ENCODE assay signal across 11 mouse cellular contexts in genomic region chr5:122654268-122654573, GRCm38 (mm10). TPM values are rescaled to one million over a fixed set of nuclear protein-coding genes. Genes with fewer than 3 reads are reported as not detected.
DNase-seq lines count a peak whose midpoint lies in the region; ATAC-seq lines count a peak whose summit lies in the region.
"Had no signal": no experiment of that assay in that cellular context is flagged by ENCODE, and none has a peak within 500 bp of the region (broad histone marks: within the 10 kb centered on the region; RNA-seq: fewer than 3 reads in every experiment).

No protein-coding gene starts in this region.

- peaks cover 12% of the 10 kb centered on the region; the same call in 1 of the 2 replicates for H3K4me1 ChIP-seq in intestine, embryonic 14.5 days (replicated peaks; ENCODE audit: control insufficient read depth, insufficient read depth, low read length)
- peaks cover 9% of the 10 kb centered on the region; the same call in 1 of the 2 replicates for H3K4me1 ChIP-seq in intestine, embryonic 16.5 days (ENCODE audit: control insufficient read depth, insufficient read depth, low read length)
- H3K4me1 ChIP-seq in embryonic facial prominence, embryonic 12.5 days: peaks cover 15% of the 10 kb centered on the region
- peaks cover 33% of the 10 kb centered on the region for H3K4me1 ChIP-seq in hindbrain, embryonic 10.5 days (replicated peaks)
- H3K4me1 ChIP-seq in midbrain, embryonic 13.5 days (replicated peaks): peaks cover 30% of the 10 kb centered on the region

- no peak overlapping the region for H3K9ac ChIP-seq in intestine, embryonic 14.5 days (ENCODE audit: low read length)
- no peak overlapping the region; the same call in 1 of the 2 replicates for H3K9ac ChIP-seq in intestine, embryonic 16.5 days (ENCODE audit: low read depth, low read length)
- H3K9ac ChIP-seq in embryonic facial prominence, embryonic 12.5 days: no peak overlapping the region; the same call in 1 of the 2 replicates
- no peak overlapping the region for H3K9ac ChIP-seq in midbrain, embryonic 13.5 days (replicated peaks)
- H3K9ac ChIP-seq: lung, embryonic 15.5 days had no signal

- no peaks in the 10 kb centered on the region for H3K36me3 ChIP-seq in intestine, embryonic 14.5 days (ENCODE audit: control insufficient read depth, insufficient read depth, low read length)
- no peaks in the 10 kb centered on the region for H3K36me3 ChIP-seq in intestine, embryonic 16.5 days (ENCODE audit: control insufficient read depth, insufficient read depth, low read length)
- H3K36me3 ChIP-seq in embryonic facial prominence, embryonic 12.5 days: no peaks in the 10 kb centered on the region
- H3K36me3 ChIP-seq in hindbrain, embryonic 10.5 days: no peaks in the 10 kb centered on the region
- H3K36me3 ChIP-seq in midbrain, embryonic 13.5 days: no peaks in the 10 kb centered on the region
- H3K36me3 ChIP-seq: lung, embryonic 15.5 days had no signal

- H3K27ac ChIP-seq in intestine, embryonic 14.5 days (ENCODE audit: low read depth): peak overlapping the region; percentile 41; the same call in 1 of the 2 replicates
- H3K27ac ChIP-seq in intestine, embryonic 16.5 days (ENCODE audit: low read length): no peak overlapping the region; the same call in 1 of the 2 replicates
- H3K27ac ChIP-seq in embryonic facial prominence, embryonic 12.5 days: peak overlapping the region; percentile 68
- H3K27ac ChIP-seq in hindbrain, embryonic 10.5 days: peak overlapping the region; percentile 78
- peak overlapping the region; percentile 89 for H3K27ac ChIP-seq in midbrain, embryonic 13.5 days
- H3K27ac ChIP-seq: lung, embryonic 15.5 days had no signal

- 43% methylated on average over 5 of the region's 5 CpGs for WGBS in intestine, embryonic 14.5 days
- WGBS in intestine, embryonic 16.5 days: 49% methylated on average over 5 of the region's 5 CpGs
- WGBS in embryonic facial prominence, embryonic 12.5 days: 50% methylated on average over 5 of the region's 5 CpGs
- 50% methylated on average over 5 of the region's 5 CpGs for WGBS in hindbrain, embryonic 10.5 days
- 31% methylated on average over 5 of the region's 5 CpGs for WGBS in midbrain, embryonic 13.5 days

- DNase-seq in intestine, embryonic 14.5 days (ENCODE audit: low spot score): no peak
- DNase-seq in hindbrain, embryonic 10.5 days (ENCODE audit: low spot score): no peak
- no peak for DNase-seq in adrenal gland, adult 18-20 months (ENCODE audit: low spot score in 2 of 2)
- no peak for DNase-seq in embryo, embryonic 10 days (ENCODE audit: low spot score)
- no peak for DNase-seq in layer of hippocampus, postnatal 14 days (ENCODE audit: low spot score in 2 of 2)
- DNase-seq: adrenal gland, adult 8-10 months; kidney, adult 9 months had no signal

- H3K9me3 ChIP-seq in intestine, embryonic 14.5 days (ENCODE audit: control insufficient read depth, low read length): no peaks in the 10 kb centered on the region
- no peaks in the 10 kb centered on the region for H3K9me3 ChIP-seq in intestine, embryonic 16.5 days (ENCODE audit: control insufficient read depth, low read length)
- H3K9me3 ChIP-seq in embryonic facial prominence, embryonic 12.5 days: no peaks in the 10 kb centered on the region
- no peaks in the 10 kb centered on the region for H3K9me3 ChIP-seq in hindbrain, embryonic 10.5 days
- H3K9me3 ChIP-seq in midbrain, embryonic 13.5 days: no peaks in the 10 kb centered on the region
- H3K9me3 ChIP-seq: lung, embryonic 15.5 days had no signal

- no peak overlapping the region for H3K4me2 ChIP-seq in intestine, embryonic 14.5 days (ENCODE audit: low read length)
- no peak overlapping the region for H3K4me2 ChIP-seq in intestine, embryonic 16.5 days (ENCODE audit: low read depth, low read length)
- H3K4me2 ChIP-seq in embryonic facial prominence, embryonic 12.5 days (replicated peaks): no peak overlapping the region
- peak overlapping the region; percentile 28; the same call in 1 of the 2 replicates for H3K4me2 ChIP-seq in midbrain, embryonic 13.5 days (replicated peaks)

- H3K27me3 ChIP-seq in intestine, embryonic 14.5 days (replicated peaks; ENCODE audit: control insufficient read depth, insufficient read depth, low read length): no peaks in the 10 kb centered on the region
- H3K27me3 ChIP-seq in intestine, embryonic 16.5 days (replicated peaks; ENCODE audit: control insufficient read depth, insufficient read depth, low read length): no peaks in the 10 kb centered on the region
- no peaks in the 10 kb centered on the region for H3K27me3 ChIP-seq in embryonic facial prominence, embryonic 12.5 days
- H3K27me3 ChIP-seq in hindbrain, embryonic 10.5 days (ENCODE audit: insufficient read depth, poor library complexity, severe bottlenecking): peaks cover 6% of the 10 kb centered on the region; the same call in 1 of the 2 replicates
- no peaks in the 10 kb centered on the region for H3K27me3 ChIP-seq in midbrain, embryonic 13.5 days
- H3K27me3 ChIP-seq: lung, embryonic 15.5 days had no signal

- no peak for ATAC-seq in intestine, embryonic 14.5 days (replicated peaks; ENCODE audit: low FRiP score, low TSS enrichment, low read depth)
- no peak for ATAC-seq in intestine, embryonic 16.5 days
- ATAC-seq in embryonic facial prominence, embryonic 12.5 days (ENCODE audit: insufficient number of reproducible peaks, insufficient read depth, low FRiP score, low TSS enrichment): 0 out of 2 replicates have a peak, but pooled peaks have one; percentile 37
- no peak; the same call in 1 of the 2 replicates for ATAC-seq in midbrain, embryonic 13.5 days

- no peak overlapping the region for H3K4me3 ChIP-seq in intestine, embryonic 14.5 days (ENCODE audit: low read depth, low read length)
- H3K4me3 ChIP-seq in intestine, embryonic 16.5 days (ENCODE audit: low read length): no peak overlapping the region
- H3K4me3 ChIP-seq in embryonic facial prominence, embryonic 12.5 days: no peak overlapping the region
- H3K4me3 ChIP-seq in hindbrain, embryonic 10.5 days: 0 out of 2 replicates have a peak overlapping the region, but pooled peaks have one; percentile 1
- H3K4me3 ChIP-seq in midbrain, embryonic 13.5 days (replicated peaks): no peak overlapping the region
- H3K4me3 ChIP-seq: lung, embryonic 15.5 days had no signal

RNA-seq across cellular contexts. Expression of gene P2rx7, which starts 10.5 kb away (rescaled TPM):
- 1.8 and 2.1 TPM in 2 replicates for polyA plus RNA-seq in intestine, embryonic 14.5 days (2014; fragmentation: Nextera tagmentation; extraction: Ambion mirVana)
- 2.1 and 2.9 TPM in 2 replicates for polyA plus RNA-seq in intestine, embryonic 16.5 days (2015; fragmentation: Nextera tagmentation; extraction: Ambion mirVana)
- 0.74 and 0.96 TPM in 2 replicates for polyA plus RNA-seq in embryonic facial prominence, embryonic 12.5 days (2016; fragmentation: Nextera tagmentation; extraction: Ambion mirVana)
- polyA plus RNA-seq in hindbrain, embryonic 10.5 days (2016; fragmentation: Nextera tagmentation; extraction: Ambion mirVana): 0.73 and 2.1 TPM in 2 replicates
- polyA plus RNA-seq in midbrain, embryonic 13.5 days (2015; fragmentation: Nextera tagmentation; extraction: Ambion mirVana): 2.3 and 2.7 TPM in 2 replicates
- total RNA-seq in adrenal gland, adult 18-20 months (2021): 1 to 10 TPM; 1.6 to 4.0 TPM
- 1 to 10 TPM; 7.8 TPM for total RNA-seq in layer of hippocampus, postnatal 14 days (2021)

RNA-seq across cellular contexts. Expression of gene Ift81, which starts 39.9 kb away (rescaled TPM):
- polyA plus RNA-seq in intestine, embryonic 14.5 days (2014; fragmentation: Nextera tagmentation; extraction: Ambion mirVana): 28.4 and 39.1 TPM in 2 replicates
- 18.3 and 24.2 TPM in 2 replicates for polyA plus RNA-seq in intestine, embryonic 16.5 days (2015; fragmentation: Nextera tagmentation; extraction: Ambion mirVana)
- 43.5 and 44.9 TPM in 2 replicates for polyA plus RNA-seq in embryonic facial prominence, embryonic 12.5 days (2016; fragmentation: Nextera tagmentation; extraction: Ambion mirVana)
- 39.6 and 45.3 TPM in 2 replicates for polyA plus RNA-seq in hindbrain, embryonic 10.5 days (2016; fragmentation: Nextera tagmentation; extraction: Ambion mirVana)
- polyA plus RNA-seq in midbrain, embryonic 13.5 days (2015; fragmentation: Nextera tagmentation; extraction: Ambion mirVana): 76.2 and 84.5 TPM in 2 replicates
- total RNA-seq in adrenal gland, adult 18-20 months (2021): 10 to 100 TPM; 10.9 to 18.3 TPM
- total RNA-seq in layer of hippocampus, postnatal 14 days (2021): 10 to 100 TPM; 31.0 to 31.1 TPM

RNA-seq across cellular contexts. Expression of gene P2rx4, which starts 53.1 kb away (rescaled TPM):
- 20.9 and 21.0 TPM in 2 replicates for polyA plus RNA-seq in intestine, embryonic 14.5 days (2014; fragmentation: Nextera tagmentation; extraction: Ambion mirVana)
- 59.6 and 62.6 TPM in 2 replicates for polyA plus RNA-seq in intestine, embryonic 16.5 days (2015; fragmentation: Nextera tagmentation; extraction: Ambion mirVana)
- polyA plus RNA-seq in embryonic facial prominence, embryonic 12.5 days (2016; fragmentation: Nextera tagmentation; extraction: Ambion mirVana): 8.1 and 8.6 TPM in 2 replicates
- 5.8 and 6.2 TPM in 2 replicates for polyA plus RNA-seq in hindbrain, embryonic 10.5 days (2016; fragmentation: Nextera tagmentation; extraction: Ambion mirVana)
- 10.3 and 14.5 TPM in 2 replicates for polyA plus RNA-seq in midbrain, embryonic 13.5 days (2015; fragmentation: Nextera tagmentation; extraction: Ambion mirVana)
- total RNA-seq in adrenal gland, adult 18-20 months (2021): 10 to 100 TPM; 36.2 to 41.3 TPM
- 10 to 100 TPM; 11.0 to 11.4 TPM for total RNA-seq in layer of hippocampus, postnatal 14 days (2021)
